Mouse (Mus musculus): ENCODE measurements around the gene Slc9a3r2. TPM values are rescaled to one million over a fixed set of nuclear protein-coding genes. Genes with fewer than 3 reads are reported as not detected.

Gene Slc9a3r2
- polyA plus RNA-seq, 1 experiment from 2014 or later = 56.7 TPM

DNA sequence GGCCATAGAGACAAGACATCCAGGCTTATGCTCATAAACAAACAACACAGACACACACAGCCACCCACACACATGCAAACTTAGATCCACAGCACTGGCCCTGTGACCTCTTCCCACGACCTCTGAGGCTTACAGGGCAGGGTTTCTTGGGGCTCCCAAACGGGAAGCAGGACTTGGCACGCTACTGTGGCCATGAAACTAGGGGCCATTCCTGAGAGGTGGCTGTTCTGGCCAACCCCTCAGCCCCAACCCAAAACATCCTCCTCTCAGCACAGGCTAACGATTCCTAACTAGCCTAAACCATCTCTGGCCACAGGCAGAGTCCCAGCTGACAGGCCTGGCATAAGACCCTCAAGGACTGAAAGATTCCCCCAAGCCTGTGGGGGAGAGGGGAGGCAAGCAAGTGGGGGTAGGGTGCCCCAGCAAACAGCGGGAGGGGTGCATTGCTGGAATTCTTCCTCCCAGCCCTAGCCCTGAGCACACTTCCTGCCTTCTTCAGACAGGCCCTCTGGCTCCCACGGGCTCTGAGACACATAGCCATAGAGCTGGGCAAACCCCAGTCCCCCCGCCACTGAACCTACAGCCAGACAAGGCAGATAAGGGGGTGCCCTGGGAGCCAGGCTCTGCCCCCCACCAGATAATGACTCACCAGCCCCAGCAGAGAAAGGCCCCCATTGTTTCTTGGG, 6.0 kb downstream of the Slc9a3r2 start:
- peak overlapping the region; percentile 11; the same call in 1 of the 2 replicates for H3K4me2 ChIP-seq (ENCODE audit: low read depth, low read length)
- 27% methylated on average over 7 of the region's 7 CpGs for WGBS
- H3K4me1 ChIP-seq (ENCODE audit: control insufficient read depth, insufficient read depth, low read length) = peaks cover 32% of the 10 kb centered on the region
- DNase-seq (ENCODE audit: low spot score) = no peak
- H3K27ac ChIP-seq (replicated peaks; ENCODE audit: low read depth, low read length) = peak overlapping the region; percentile 19
- H3K27me3 ChIP-seq (replicated peaks; ENCODE audit: control insufficient read depth, insufficient read depth, low read length) = no peaks in the 10 kb centered on the region
- peaks cover 22% of the 10 kb centered on the region for H3K36me3 ChIP-seq (ENCODE audit: control insufficient read depth, insufficient read depth, low read length)
- no peak for ATAC-seq (ENCODE audit: low read depth)
- no peaks in the 10 kb centered on the region for H3K9me3 ChIP-seq (ENCODE audit: control insufficient read depth, low read length)
- H3K4me3 ChIP-seq (ENCODE audit: low read depth, low read length) = no peak overlapping the region
- peak overlapping the region; percentile 11; the same call in 1 of the 2 replicates for H3K9ac ChIP-seq (ENCODE audit: low read depth, low read length)

DNA sequence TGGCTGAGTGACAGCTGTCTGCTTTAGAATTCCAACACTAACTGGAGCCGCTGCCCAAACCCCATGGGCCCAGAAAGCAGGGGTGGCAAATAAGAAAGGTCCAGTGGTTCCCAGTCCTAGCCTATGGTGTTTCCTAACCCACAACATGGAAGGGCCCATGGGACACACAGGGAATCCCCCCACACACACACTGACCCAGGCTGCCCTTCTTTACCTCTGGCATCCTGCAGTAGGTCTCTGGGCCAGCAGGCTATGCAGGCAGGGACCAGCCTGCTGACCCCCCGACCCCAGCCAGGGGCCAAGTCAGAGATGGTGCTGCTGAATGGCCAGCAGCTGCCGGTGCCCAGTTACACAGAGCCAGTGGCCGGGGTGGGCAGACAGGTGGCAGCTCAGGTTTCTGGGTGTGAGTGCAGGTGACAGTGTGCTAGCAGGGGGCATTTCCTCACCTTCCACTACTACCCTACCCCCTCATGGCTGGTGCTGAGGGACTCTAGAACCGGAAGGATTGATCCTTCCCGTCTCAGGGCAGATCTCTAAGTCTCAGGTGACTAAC, 7.3 kb downstream of the Slc9a3r2 start:
- Histone ChIP-seq H3K4me1 (ENCODE audit: control insufficient read depth, insufficient read depth, low read length) (peaks cover 33% of the 10 kb centered on the region), H3K9me3 (ENCODE audit: control insufficient read depth, low read length) (no peaks in the 10 kb centered on the region), H3K36me3 (ENCODE audit: control insufficient read depth, insufficient read depth, low read length) (peaks cover 27% of the 10 kb centered on the region), H3K4me2 (ENCODE audit: low read depth, low read length) (no peak overlapping the region), H3K27ac (replicated peaks; ENCODE audit: low read depth, low read length) (no peak overlapping the region), H3K27me3 (replicated peaks; ENCODE audit: control insufficient read depth, insufficient read depth, low read length) (no peaks in the 10 kb centered on the region), H3K9ac (ENCODE audit: low read depth, low read length) (no peak overlapping the region), H3K4me3 (ENCODE audit: low read depth, low read length) (no peak overlapping the region)
- ATAC-seq (ENCODE audit: low read depth) (no peak), DNase-seq (ENCODE audit: low spot score) (no peak)
- 53% methylated on average over 6 of the region's 6 CpGs for WGBS

DNA sequence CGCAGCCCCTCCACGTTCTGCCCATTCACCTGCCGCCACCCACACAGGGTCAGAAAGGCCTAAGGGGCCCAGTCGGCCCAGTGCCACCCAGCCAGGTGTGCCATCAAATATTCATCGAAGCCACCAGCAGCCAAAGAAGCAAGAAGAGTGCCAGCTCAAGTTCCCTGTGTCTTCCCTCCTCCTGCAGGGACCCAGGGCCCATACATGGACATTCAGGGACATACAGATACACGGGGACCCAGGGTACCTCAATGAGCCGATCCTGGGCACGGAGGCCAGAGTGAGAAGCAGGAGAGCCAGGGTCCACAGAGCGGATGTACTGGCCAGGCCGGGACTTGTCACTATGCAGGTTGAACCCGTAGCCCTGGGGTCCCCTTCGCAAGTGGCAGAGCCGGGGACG, 8.2 kb downstream of the Slc9a3r2 start:
- DNase-seq (ENCODE audit: low spot score) (no peak), ATAC-seq (ENCODE audit: low read depth) (no peak)
- H3K36me3 ChIP-seq (ENCODE audit: control insufficient read depth, insufficient read depth, low read length) = peaks cover 24% of the 10 kb centered on the region
- no peak overlapping the region for H3K4me3 ChIP-seq (ENCODE audit: low read depth, low read length)
- no peak overlapping the region for H3K27ac ChIP-seq (replicated peaks; ENCODE audit: low read depth, low read length)
- no peak overlapping the region for H3K9ac ChIP-seq (ENCODE audit: low read depth, low read length)
- WGBS = 93% methylated on average over 14 of the region's 14 CpGs
- H3K4me1 ChIP-seq (ENCODE audit: control insufficient read depth, insufficient read depth, low read length) = peaks cover 33% of the 10 kb centered on the region
- H3K4me2 ChIP-seq (ENCODE audit: low read depth, low read length) = no peak overlapping the region
- H3K27me3 ChIP-seq (replicated peaks; ENCODE audit: control insufficient read depth, insufficient read depth, low read length) = no peaks in the 10 kb centered on the region
- no peaks in the 10 kb centered on the region for H3K9me3 ChIP-seq (ENCODE audit: control insufficient read depth, low read length)

DNA sequence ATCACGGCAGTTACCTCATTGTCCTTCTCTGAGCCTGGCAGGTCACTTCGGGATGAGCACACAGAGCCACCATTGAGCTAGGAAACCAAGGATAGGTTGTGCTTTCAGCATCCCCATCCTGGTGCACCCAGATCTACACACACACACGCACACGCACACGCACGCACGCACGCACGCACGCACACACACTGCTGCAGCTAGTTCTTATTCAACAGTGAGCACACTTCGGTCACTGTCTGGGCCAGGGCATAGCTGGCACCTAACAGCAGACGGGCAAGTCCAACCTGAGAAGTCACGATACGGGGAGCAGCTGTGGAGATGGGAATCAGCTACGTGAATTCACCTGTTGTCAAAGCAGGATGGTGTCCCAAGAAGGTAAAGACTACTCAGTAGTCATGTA, 9.5 kb downstream of the Slc9a3r2 start:
- no peak for DNase-seq (ENCODE audit: low spot score)
- Histone ChIP-seq H3K4me2 (ENCODE audit: low read depth, low read length) (no peak overlapping the region), H3K4me3 (ENCODE audit: low read depth, low read length) (no peak overlapping the region), H3K27ac (replicated peaks; ENCODE audit: low read depth, low read length) (peak overlapping the region; percentile 93), H3K27me3 (replicated peaks; ENCODE audit: control insufficient read depth, insufficient read depth, low read length) (no peaks in the 10 kb centered on the region), H3K9me3 (ENCODE audit: control insufficient read depth, low read length) (no peaks in the 10 kb centered on the region), H3K9ac (ENCODE audit: low read depth, low read length) (no peak overlapping the region), H3K4me1 (ENCODE audit: control insufficient read depth, insufficient read depth, low read length) (peaks cover 33% of the 10 kb centered on the region), H3K36me3 (ENCODE audit: control insufficient read depth, insufficient read depth, low read length) (peaks cover 22% of the 10 kb centered on the region)
- WGBS = 95% methylated on average over 15 of the region's 15 CpGs
- no peak for ATAC-seq (ENCODE audit: low read depth)

DNA sequence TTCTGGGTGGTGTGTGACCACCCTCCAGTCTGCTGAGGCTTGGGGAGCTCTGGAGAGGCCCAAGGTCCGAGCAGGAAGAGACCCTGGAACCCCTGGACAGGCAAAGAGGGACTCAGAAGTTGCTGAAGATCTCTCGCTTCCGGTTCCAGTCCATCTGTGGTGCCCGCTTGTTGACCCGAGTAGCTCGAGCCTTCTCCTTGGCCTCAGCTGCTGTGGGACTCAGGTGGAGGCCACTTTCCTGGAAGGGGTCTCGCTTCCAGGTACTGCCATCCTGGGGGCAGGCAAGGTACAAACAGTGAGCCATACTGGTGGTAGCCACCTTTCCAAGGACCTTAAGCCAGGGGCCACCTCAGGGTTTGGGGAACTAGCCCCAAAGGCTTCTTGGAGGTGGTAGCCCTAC, 10.0 kb downstream of the Slc9a3r2 start:
- H3K9ac ChIP-seq (ENCODE audit: low read depth, low read length) = peak overlapping the region; percentile 35; the same call in 1 of the 2 replicates
- peaks cover 22% of the 10 kb centered on the region for H3K36me3 ChIP-seq (ENCODE audit: control insufficient read depth, insufficient read depth, low read length)
- peak overlapping the region; percentile 19; the same call in 1 of the 2 replicates for H3K4me2 ChIP-seq (ENCODE audit: low read depth, low read length)
- no peaks in the 10 kb centered on the region for H3K27me3 ChIP-seq (replicated peaks; ENCODE audit: control insufficient read depth, insufficient read depth, low read length)
- H3K4me1 ChIP-seq (ENCODE audit: control insufficient read depth, insufficient read depth, low read length) = peaks cover 29% of the 10 kb centered on the region
- no peak overlapping the region for H3K4me3 ChIP-seq (ENCODE audit: low read depth, low read length)
- H3K27ac ChIP-seq (replicated peaks; ENCODE audit: low read depth, low read length) = peak overlapping the region; percentile 93
- WGBS = 89% methylated on average over 7 of the region's 7 CpGs
- no peaks in the 10 kb centered on the region for H3K9me3 ChIP-seq (ENCODE audit: control insufficient read depth, low read length)
- ATAC-seq (ENCODE audit: low read depth) = no peak
- DNase-seq (ENCODE audit: low spot score) = no peak

DNA sequence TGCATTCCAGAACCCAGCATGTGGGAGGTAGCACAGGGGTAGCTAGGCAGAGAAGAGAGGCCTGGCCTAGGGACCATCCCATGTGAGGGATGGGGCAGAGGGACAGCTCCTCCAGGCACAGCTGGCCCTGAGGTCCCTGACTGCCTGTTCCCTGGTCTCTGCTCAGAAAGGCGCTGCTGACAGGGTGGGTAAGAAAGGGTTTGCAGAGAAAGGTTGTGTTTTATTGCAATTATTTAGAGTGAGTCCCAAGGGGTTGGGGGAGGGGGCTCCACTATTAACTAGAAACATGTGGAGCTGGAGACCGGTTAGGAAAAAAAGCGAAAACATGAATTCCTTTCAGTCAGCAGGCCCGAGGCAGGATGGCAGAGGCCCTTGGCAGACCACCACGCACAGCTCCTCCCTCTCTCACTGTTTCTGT, 10.5 kb downstream of the Slc9a3r2 start:
- Histone ChIP-seq H3K36me3 (ENCODE audit: control insufficient read depth, insufficient read depth, low read length) (peaks cover 22% of the 10 kb centered on the region), H3K4me3 (ENCODE audit: low read depth, low read length) (no peak overlapping the region), H3K9ac (ENCODE audit: low read depth, low read length) (peak overlapping the region; percentile 35; the same call in 1 of the 2 replicates), H3K27me3 (replicated peaks; ENCODE audit: control insufficient read depth, insufficient read depth, low read length) (no peaks in the 10 kb centered on the region), H3K4me2 (ENCODE audit: low read depth, low read length) (peak overlapping the region; percentile 19), H3K4me1 (ENCODE audit: control insufficient read depth, insufficient read depth, low read length) (peaks cover 23% of the 10 kb centered on the region), H3K9me3 (ENCODE audit: control insufficient read depth, low read length) (no peaks in the 10 kb centered on the region), H3K27ac (replicated peaks; ENCODE audit: low read depth, low read length) (peak overlapping the region; percentile 93)
- peak; percentile 47 for ATAC-seq (ENCODE audit: low read depth)
- WGBS = 12% methylated on average over 5 of the region's 5 CpGs
- DNase-seq (ENCODE audit: low spot score) = peak; percentile 88

DNA sequence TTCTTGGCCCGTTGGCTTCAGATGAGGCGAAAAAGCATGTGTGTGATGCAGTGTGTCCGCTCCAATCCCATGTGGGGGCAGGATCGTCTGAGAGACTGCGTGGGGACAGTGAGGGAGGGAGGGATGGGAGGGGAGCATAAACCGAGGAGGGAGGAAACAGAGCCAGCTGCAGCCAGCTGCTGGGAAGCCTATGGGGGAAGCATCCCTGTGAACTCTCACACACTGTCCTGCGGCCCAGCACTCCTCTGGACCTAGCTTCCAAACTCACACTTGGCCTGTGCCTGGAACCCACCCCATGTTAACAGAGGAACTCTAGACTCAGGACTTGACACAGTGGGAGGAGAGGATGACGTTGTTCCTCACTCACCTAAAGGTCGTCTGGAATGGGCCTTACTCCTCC, 11.3 kb downstream of the Slc9a3r2 start:
- Histone ChIP-seq H3K27ac (replicated peaks; ENCODE audit: low read depth, low read length) (peak overlapping the region; percentile 93), H3K4me3 (ENCODE audit: low read depth, low read length) (no peak overlapping the region), H3K9ac (ENCODE audit: low read depth, low read length) (peak overlapping the region; percentile 35; the same call in 1 of the 2 replicates), H3K36me3 (ENCODE audit: control insufficient read depth, insufficient read depth, low read length) (peaks cover 22% of the 10 kb centered on the region), H3K4me1 (ENCODE audit: control insufficient read depth, insufficient read depth, low read length) (peaks cover 19% of the 10 kb centered on the region), H3K9me3 (ENCODE audit: control insufficient read depth, low read length) (no peaks in the 10 kb centered on the region), H3K4me2 (ENCODE audit: low read depth, low read length) (no peak overlapping the region; the same call in 1 of the 2 replicates), H3K27me3 (replicated peaks; ENCODE audit: control insufficient read depth, insufficient read depth, low read length) (no peaks in the 10 kb centered on the region)
- WGBS = 40% methylated on average over 9 of the region's 9 CpGs
- peak; percentile 46 for ATAC-seq (ENCODE audit: low read depth)
- peak; percentile 69 for DNase-seq (ENCODE audit: low spot score)

DNA sequence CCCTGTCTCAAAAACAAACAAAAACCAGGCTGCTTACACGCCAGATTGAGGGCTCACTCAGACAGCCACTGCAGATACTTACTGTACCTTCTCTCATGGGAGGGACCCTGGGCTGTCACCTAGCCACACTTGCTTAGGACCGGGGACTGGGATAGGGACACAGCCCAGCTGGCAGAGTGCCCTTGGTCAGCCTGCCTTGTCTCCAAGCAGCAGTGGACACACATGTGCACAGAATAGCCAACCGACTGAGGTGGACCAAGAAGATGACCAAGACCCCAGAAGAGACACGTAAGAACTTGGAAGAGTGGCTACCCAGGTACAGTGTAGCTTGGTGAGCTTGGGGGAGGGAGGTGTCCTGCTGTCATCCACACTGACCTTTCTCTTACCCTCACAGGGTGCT, 11.9 kb downstream of the Slc9a3r2 start:
- ATAC-seq (ENCODE audit: low read depth) = no peak
- Histone ChIP-seq H3K9me3 (ENCODE audit: control insufficient read depth, low read length) (no peaks in the 10 kb centered on the region), H3K27ac (replicated peaks; ENCODE audit: low read depth, low read length) (peak overlapping the region; percentile 93), H3K27me3 (replicated peaks; ENCODE audit: control insufficient read depth, insufficient read depth, low read length) (no peaks in the 10 kb centered on the region), H3K4me3 (ENCODE audit: low read depth, low read length) (no peak overlapping the region), H3K4me1 (ENCODE audit: control insufficient read depth, insufficient read depth, low read length) (peaks cover 23% of the 10 kb centered on the region), H3K4me2 (ENCODE audit: low read depth, low read length) (no peak overlapping the region), H3K9ac (ENCODE audit: low read depth, low read length) (peak overlapping the region; percentile 35; the same call in 1 of the 2 replicates), H3K36me3 (ENCODE audit: control insufficient read depth, insufficient read depth, low read length) (peaks cover 22% of the 10 kb centered on the region)
- WGBS = 88% methylated on average over 4 of the region's 4 CpGs
- no peak for DNase-seq (ENCODE audit: low spot score)

All from embryonic facial prominence, embryonic 14.5 days (tissue).